Mouse (Mus musculus) limb, embryonic 14.5 days (tissue): ENCODE data around the gene Trim58. TPM values are rescaled to one million over a fixed set of nuclear protein-coding genes. Genes with fewer than 3 reads are reported as not detected.

ENCODE experiments used
- ATAC-seq: fragments of 200-750 bp; cut with Nextera tagmentation; 2 replicates; pipeline ENCODE4 v1.8.0; 2017; ENCODE audit warnings: low read depth, moderate number of reproducible peaks, moderate TSS enrichment; ENCODE audit not compliant: low FRiP score
- DNase-seq: peaks from one replicate; pipeline ENCODE4 v3.0.0-alpha.2; 2015; ENCODE audit warnings: low spot score
- H3K27ac ChIP-seq: fragments of 300-500 bp; sonication (generic); replicated peaks from 2 replicates; pipeline ENCODE4 v1.5.1; 2014; ENCODE audit warnings: low read depth, mild to moderate bottlenecking, low read length, moderate library complexity, mixed read lengths
- H3K27me3 ChIP-seq: fragments of 300-500 bp; sonication (generic); 2 replicates; pipeline ENCODE4 v1.6.1; 2014; ENCODE audit warnings: low read length, mixed read lengths; ENCODE audit not compliant: control insufficient read depth, insufficient read depth
- H3K36me3 ChIP-seq: fragments of 300-500 bp; sonication (generic); 2 replicates; pipeline ENCODE4 v1.6.1; 2014; ENCODE audit warnings: mild to moderate bottlenecking, low read length, moderate library complexity, mixed read lengths; ENCODE audit not compliant: control insufficient read depth, insufficient read depth
- H3K4me1 ChIP-seq: fragments of 300-500 bp; sonication (generic); 2 replicates; pipeline ENCODE4 v1.6.1; 2014; ENCODE audit warnings: antibody characterized with exemption, low read length, mixed read lengths; ENCODE audit not compliant: control insufficient read depth, insufficient read depth
- H3K4me2 ChIP-seq: fragments of 300-500 bp; sonication (generic); replicated peaks from 2 replicates; pipeline ENCODE4 v1.6.1; 2014; ENCODE audit warnings: low read depth, mild to moderate bottlenecking, low read length, moderate library complexity; ENCODE audit not compliant: severe bottlenecking
- H3K4me3 ChIP-seq: fragments of 300-500 bp; sonication (generic); replicated peaks from 2 replicates; pipeline ENCODE4 v1.5.1; 2014; ENCODE audit warnings: low read length
- H3K9ac ChIP-seq: fragments of 300-500 bp; sonication (generic); 2 replicates; pipeline ENCODE4 v1.6.1; 2014; ENCODE audit warnings: mild to moderate bottlenecking, low read depth, low read length, moderate library complexity; ENCODE audit not compliant: severe bottlenecking
- H3K9me3 ChIP-seq: fragments of 300-500 bp; sonication (generic); 2 replicates; pipeline ENCODE4 v1.6.1; 2016; ENCODE audit warnings: low read length; ENCODE audit not compliant: control insufficient read depth
- POLR2A ChIP-seq: fragments of 200-500 bp; IDR thresholded peaks from 2 replicates; pipeline ENCODE4 v1.8.0; 2012; ENCODE audit warnings: inconsistent platforms, mild to moderate bottlenecking, moderate library complexity, borderline replicate concordance; ENCODE audit not compliant: insufficient read depth, insufficient read length; ENCODE audit errors: extremely low read depth
- WGBS: fragments of 180-500 bp; shearing (Covaris S2); extraction: QIAGEN DNeasy Blood & Tissue Kit; methylation state at CpG from one replicate; pipeline ENCODE4 v1.1.7; 2014; 5-methylcytosine and 5-hydroxymethylcytosine counted together
- polyA plus RNA-seq, 2 experiments: library from polyadenylated mRNA; depleted of rRNA in 1 of 2; stranded (reverse) in 1 of 2; unstranded in 1 of 2; fragments of >200 nt; fragmentation: Nextera tagmentation in 1 of 2; extraction: Ambion mirVana in 1 of 2; gene quantifications; 2 replicates each; pipeline versions ENCODE4 v1.2.1 to v1.2.3; 2012 to 2014

The Trim58 gene
- polyA plus RNA-seq, 2 experiments = 0.06 TPM; not detected in 1

DNA sequence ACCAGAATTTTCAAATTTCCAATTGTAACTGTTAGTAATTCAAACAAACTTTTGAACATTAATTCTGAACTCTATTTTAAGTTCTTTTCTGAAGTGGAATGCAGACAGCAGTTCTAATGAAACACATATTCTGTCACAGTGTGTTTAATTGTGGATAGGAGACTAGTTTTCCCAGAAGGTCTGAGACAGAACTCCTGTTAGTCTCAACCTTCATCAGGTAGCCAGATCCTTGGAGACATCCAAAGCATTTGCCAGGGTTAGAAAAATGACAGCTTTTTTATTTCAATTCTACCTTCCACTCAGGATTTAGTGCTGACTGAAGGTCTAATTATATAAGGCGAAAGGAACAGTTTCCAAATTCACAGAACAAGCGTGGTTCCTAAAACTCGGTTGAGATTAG is 58.6 kb downstream of the Trim58 start, which contains the start of gene Olfr319:
Gene Olfr319 (plus strand): TSS at position 301 of the 400 bp plus-strand sequence.
- no peak within 1 kb of the TSS for H3K27ac ChIP-seq
- 0 out of 2 replicates have a peak, but pooled peaks cover 3% of the 10 kb centered on the region for H3K9me3 ChIP-seq
- H3K4me3 ChIP-seq = no peak within 1 kb of the TSS
- H3K4me1 ChIP-seq = no peaks in the 10 kb centered on the region
- no peaks in the 10 kb centered on the region for H3K36me3 ChIP-seq
- WGBS = 88% methylated on average over 3 of the region's 3 CpGs
- H3K9ac ChIP-seq = no peak within 1 kb of the TSS
- ATAC-seq = no peak
- no peak within 1 kb of the TSS for H3K4me2 ChIP-seq
- DNase-seq = no peak
- H3K27me3 ChIP-seq = no peaks in the 10 kb centered on the region
- no peak for TF ChIP-seq POLR2A

Other genes with a start within 250 kb of the Trim58 start
- gene 1810065E05Rik, start 219.4 kb upstream of the Trim58 start, polyA plus RNA-seq (2012; rRNA removed) = not detected in 2 replicates
- gene 1810065E05Rik, start 219.4 kb upstream of the Trim58 start, polyA plus RNA-seq (2014; fragmentation: Nextera tagmentation; extraction: Ambion mirVana) = not detected in 2 replicates
- gene Gm12253, start 207.9 kb upstream of the Trim58 start, polyA plus RNA-seq (2012; rRNA removed) = not detected in 2 replicates
- gene Gm12253, start 207.9 kb upstream of the Trim58 start, polyA plus RNA-seq (2014; fragmentation: Nextera tagmentation; extraction: Ambion mirVana) = not detected in 2 replicates
- not detected in 2 replicates for gene Lypd9, start 187.5 kb upstream of the Trim58 start, polyA plus RNA-seq (2012; rRNA removed)
- gene Lypd9, start 187.5 kb upstream of the Trim58 start, polyA plus RNA-seq (2014; fragmentation: Nextera tagmentation; extraction: Ambion mirVana) = not detected in 2 replicates
- gene Olfr30, start 178.2 kb upstream of the Trim58 start, polyA plus RNA-seq (2012; rRNA removed) = not detected in 2 replicates
- gene Olfr30, start 178.2 kb upstream of the Trim58 start, polyA plus RNA-seq (2014; fragmentation: Nextera tagmentation; extraction: Ambion mirVana) = not detected in 2 replicates
- gene Olfr332, start 147.9 kb upstream of the Trim58 start, polyA plus RNA-seq (2012; rRNA removed) = not detected in 2 replicates
- gene Olfr332, start 147.9 kb upstream of the Trim58 start, polyA plus RNA-seq (2014; fragmentation: Nextera tagmentation; extraction: Ambion mirVana) = not detected in 2 replicates
- not detected in 2 replicates for gene Olfr331, start 137.9 kb upstream of the Trim58 start, polyA plus RNA-seq (2012; rRNA removed)
- not detected in 2 replicates for gene Olfr331, start 137.9 kb upstream of the Trim58 start, polyA plus RNA-seq (2014; fragmentation: Nextera tagmentation; extraction: Ambion mirVana)
- 0.06 TPM in 1 of 2 replicates, not detected in the other for gene Olfr330, start 105.6 kb upstream of the Trim58 start, polyA plus RNA-seq (2012; rRNA removed)
- gene Olfr330, start 105.6 kb upstream of the Trim58 start, polyA plus RNA-seq (2014; fragmentation: Nextera tagmentation; extraction: Ambion mirVana) = not detected in 2 replicates
- 0.09 TPM in 1 of 2 replicates, not detected in the other for gene Olfr329-ps, start 94.0 kb upstream of the Trim58 start, polyA plus RNA-seq (2012; rRNA removed)
- not detected in 2 replicates for gene Olfr329-ps, start 94.0 kb upstream of the Trim58 start, polyA plus RNA-seq (2014; fragmentation: Nextera tagmentation; extraction: Ambion mirVana)
- gene Olfr328, start 84.8 kb upstream of the Trim58 start, polyA plus RNA-seq (2012; rRNA removed) = 0.01 TPM in 1 of 2 replicates, not detected in the other
- 0.07 and 0.11 TPM in 2 replicates for gene Olfr328, start 84.8 kb upstream of the Trim58 start, polyA plus RNA-seq (2014; fragmentation: Nextera tagmentation; extraction: Ambion mirVana)
- 0.09 and 0.15 TPM in 2 replicates for gene Olfr224, start 69.9 kb upstream of the Trim58 start, polyA plus RNA-seq (2012; rRNA removed)
- not detected in 2 replicates for gene Olfr224, start 69.9 kb upstream of the Trim58 start, polyA plus RNA-seq (2014; fragmentation: Nextera tagmentation; extraction: Ambion mirVana)
- not detected in 2 replicates for gene Olfr325, start 62.7 kb upstream of the Trim58 start, polyA plus RNA-seq (2012; rRNA removed)
- gene Olfr325, start 62.7 kb upstream of the Trim58 start, polyA plus RNA-seq (2014; fragmentation: Nextera tagmentation; extraction: Ambion mirVana) = not detected in 2 replicates
- gene Olfr324, start 45.4 kb upstream of the Trim58 start, polyA plus RNA-seq (2012; rRNA removed) = not detected in 2 replicates
- not detected in 2 replicates for gene Olfr324, start 45.4 kb upstream of the Trim58 start, polyA plus RNA-seq (2014; fragmentation: Nextera tagmentation; extraction: Ambion mirVana)
- not detected in 2 replicates for gene 2210407C18Rik, start 24.4 kb upstream of the Trim58 start, polyA plus RNA-seq (2012; rRNA removed)
- not detected in 2 replicates for gene 2210407C18Rik, start 24.4 kb upstream of the Trim58 start, polyA plus RNA-seq (2014; fragmentation: Nextera tagmentation; extraction: Ambion mirVana)
- gene Olfr323, start 10.0 kb upstream of the Trim58 start, polyA plus RNA-seq (2012; rRNA removed) = not detected in 2 replicates
- not detected in 2 replicates for gene Olfr323, start 10.0 kb upstream of the Trim58 start, polyA plus RNA-seq (2014; fragmentation: Nextera tagmentation; extraction: Ambion mirVana)
- gene Olfr322, start 18.3 kb downstream of the Trim58 start, polyA plus RNA-seq (2012; rRNA removed) = not detected in 2 replicates
- gene Olfr322, start 18.3 kb downstream of the Trim58 start, polyA plus RNA-seq (2014; fragmentation: Nextera tagmentation; extraction: Ambion mirVana) = not detected in 2 replicates
- gene Olfr320, start 40.6 kb downstream of the Trim58 start, polyA plus RNA-seq (2012; rRNA removed) = not detected in 2 replicates
- not detected in 2 replicates for gene Olfr320, start 40.6 kb downstream of the Trim58 start, polyA plus RNA-seq (2014; fragmentation: Nextera tagmentation; extraction: Ambion mirVana)
- not detected in 2 replicates for gene Olfr319, start 58.7 kb downstream of the Trim58 start, polyA plus RNA-seq (2012; rRNA removed)
- gene Olfr319, start 58.7 kb downstream of the Trim58 start, polyA plus RNA-seq (2014; fragmentation: Nextera tagmentation; extraction: Ambion mirVana) = not detected in 2 replicates
- gene Olfr318, start 83.5 kb downstream of the Trim58 start, polyA plus RNA-seq (2012; rRNA removed) = not detected in 2 replicates
- gene Olfr318, start 83.5 kb downstream of the Trim58 start, polyA plus RNA-seq (2014; fragmentation: Nextera tagmentation; extraction: Ambion mirVana) = not detected in 2 replicates
- gene Olfr317, start 98.7 kb downstream of the Trim58 start, polyA plus RNA-seq (2012; rRNA removed) = not detected in 2 replicates
- gene Olfr317, start 98.7 kb downstream of the Trim58 start, polyA plus RNA-seq (2014; fragmentation: Nextera tagmentation; extraction: Ambion mirVana) = not detected in 2 replicates
- gene Olfr316, start 112.3 kb downstream of the Trim58 start, polyA plus RNA-seq (2012; rRNA removed) = not detected in 2 replicates
- gene Olfr316, start 112.3 kb downstream of the Trim58 start, polyA plus RNA-seq (2014; fragmentation: Nextera tagmentation; extraction: Ambion mirVana) = not detected in 2 replicates
- gene Olfr315, start 132.7 kb downstream of the Trim58 start, polyA plus RNA-seq (2012; rRNA removed) = not detected in 2 replicates
- gene Olfr315, start 132.7 kb downstream of the Trim58 start, polyA plus RNA-seq (2014; fragmentation: Nextera tagmentation; extraction: Ambion mirVana) = not detected in 2 replicates
- gene Olfr314, start 142.5 kb downstream of the Trim58 start, polyA plus RNA-seq (2012; rRNA removed) = not detected in 2 replicates
- gene Olfr314, start 142.5 kb downstream of the Trim58 start, polyA plus RNA-seq (2014; fragmentation: Nextera tagmentation; extraction: Ambion mirVana) = not detected in 2 replicates
- gene Fam183b, start 161.5 kb downstream of the Trim58 start, polyA plus RNA-seq (2012; rRNA removed) = not detected in 2 replicates
- not detected in 2 replicates for gene Fam183b, start 161.5 kb downstream of the Trim58 start, polyA plus RNA-seq (2014; fragmentation: Nextera tagmentation; extraction: Ambion mirVana)
- gene Olfr313, start 174.5 kb downstream of the Trim58 start, polyA plus RNA-seq (2012; rRNA removed) = not detected in 2 replicates
- not detected in 2 replicates for gene Olfr313, start 174.5 kb downstream of the Trim58 start, polyA plus RNA-seq (2014; fragmentation: Nextera tagmentation; extraction: Ambion mirVana)
- gene Olfr312, start 188.8 kb downstream of the Trim58 start, polyA plus RNA-seq (2012; rRNA removed) = not detected in 2 replicates
- not detected in 2 replicates for gene Olfr312, start 188.8 kb downstream of the Trim58 start, polyA plus RNA-seq (2014; fragmentation: Nextera tagmentation; extraction: Ambion mirVana)
- gene Olfr311, start 198.8 kb downstream of the Trim58 start, polyA plus RNA-seq (2012; rRNA removed) = not detected in 2 replicates
- not detected in 2 replicates for gene Olfr311, start 198.8 kb downstream of the Trim58 start, polyA plus RNA-seq (2014; fragmentation: Nextera tagmentation; extraction: Ambion mirVana)
- gene Gm12258, start 206.7 kb downstream of the Trim58 start, polyA plus RNA-seq (2012; rRNA removed) = 12.5 and 16.2 TPM in 2 replicates
- gene Gm12258, start 206.7 kb downstream of the Trim58 start, polyA plus RNA-seq (2014; fragmentation: Nextera tagmentation; extraction: Ambion mirVana) = 10.7 and 10.9 TPM in 2 replicates
- 5.5 and 5.7 TPM in 2 replicates for gene 2810021J22Rik, start 226.8 kb downstream of the Trim58 start, polyA plus RNA-seq (2012; rRNA removed)
- 7.8 and 9.2 TPM in 2 replicates for gene 2810021J22Rik, start 226.8 kb downstream of the Trim58 start, polyA plus RNA-seq (2014; fragmentation: Nextera tagmentation; extraction: Ambion mirVana)